Mouse (Mus musculus): Measurements from ENCODE around the gene Arsa. TPM values are rescaled to one million over a fixed set of nuclear protein-coding genes. Genes with fewer than 3 reads are reported as not detected.

Arsa gene
- total RNA-seq, 2 experiments from 2014 or later: 20.7 to 22.4 TPM

Other genes starting within 250 kb of the Arsa start
- 10 to 100 TPM; 76.7 to 88.9 TPM for gene Sbf1, start 162.1 kb downstream of the Arsa start, total RNA-seq (2021)
- gene Adm2, start 154.7 kb downstream of the Arsa start, total RNA-seq (2021): not detected
- not detected for gene Miox, start 143.0 kb downstream of the Arsa start, total RNA-seq (2021)
- gene Lmf2, start 121.8 kb downstream of the Arsa start, total RNA-seq (2021): 10 to 100 TPM; 36.8 to 38.2 TPM
- 10 to 100 TPM; 83.1 to 87.5 TPM for gene Ncaph2, start 121.7 kb downstream of the Arsa start, total RNA-seq (2021)
- gene Sco2, start 103.6 kb downstream of the Arsa start, total RNA-seq (2021): 10 to 100 TPM; 29.7 to 32.4 TPM
- under 1 TPM; 0.33 to 0.56 TPM for gene Tymp, start 100.4 kb downstream of the Arsa start, total RNA-seq (2021)
- not detected for gene Odf3b, start 98.1 kb downstream of the Arsa start, total RNA-seq (2021)
- gene Klhdc7b, start 92.5 kb downstream of the Arsa start, total RNA-seq (2021): not detected
- gene Syce3, start 66.9 kb downstream of the Arsa start, total RNA-seq (2021): not detected
- 100 to 1,000 TPM in 1 of 2 experiments, 10 to 100 TPM in 1; 84.6 to 143 TPM for gene Cpt1b, start 51.6 kb downstream of the Arsa start, total RNA-seq (2021)
- gene C730034F03Rik, start 47.8 kb downstream of the Arsa start, total RNA-seq (2021): 1 to 10 TPM; 1.3 to 1.4 TPM
- 1 to 10 TPM in 1 of 2 experiments, not detected in 1; 1.4 TPM for gene Gm44502, start 47.7 kb downstream of the Arsa start, total RNA-seq (2021)
- 10 to 100 TPM; 57.8 to 63.2 TPM for gene Chkb, start 47.5 kb downstream of the Arsa start, total RNA-seq (2021)
- gene Mapk8ip2, start 23.5 kb downstream of the Arsa start, total RNA-seq (2021): 1 to 10 TPM; 6.6 to 8.5 TPM
- gene Shank3, start 22.2 kb upstream of the Arsa start, total RNA-seq (2021): 10 to 100 TPM; 30.7 to 51.0 TPM
- not detected for gene Acr, start 90.9 kb upstream of the Arsa start, total RNA-seq (2021)
- 10 to 100 TPM in 1 of 2 experiments, 1 to 10 TPM in 1; 8.4 to 10.9 TPM for gene Rabl2, start 114.5 kb upstream of the Arsa start, total RNA-seq (2021)

Data from adrenal gland, postnatal 36 days (tissue).